Mouse (Mus musculus) v-Abl transformed pro-B cells (cell line): ENCODE measurements around the gene Oas1h.
"Not testable (repeated sequence)": the region's sequence is repeated elsewhere in the genome, so short reads cannot be mapped to it uniquely, and the experiment has no call there.

Source experiments
- in situ Hi-C, 2 experiments: fragments of 400-800 bp; cut with MboI; formaldehyde crosslinking; loops; one replicate each; pipeline ENCODE4 v1.15.1; 2025; ENCODE audit not compliant: unreplicated experiment in 2 of 2

The Oas1h gene

DNA sequence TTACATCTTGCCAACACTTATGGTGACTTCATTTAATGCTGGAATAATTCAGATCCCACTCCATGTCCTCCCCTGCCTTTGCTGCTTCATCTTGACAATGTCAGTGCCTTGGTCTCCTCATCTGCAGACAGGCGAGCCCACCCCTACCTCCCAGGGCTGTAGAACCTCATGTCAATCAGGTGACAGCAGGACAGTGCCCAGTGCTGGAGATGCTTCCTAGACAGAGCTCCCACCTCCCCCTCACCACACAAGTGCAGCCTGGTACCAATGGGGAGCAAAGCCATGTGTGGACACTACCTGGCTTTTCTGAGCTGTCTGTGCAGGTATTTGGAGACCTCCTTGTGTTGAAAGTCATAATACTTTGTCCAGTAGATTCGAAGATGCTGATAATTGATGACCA is 17.6 kb downstream of the Oas1h start:
- in situ Hi-C loops = not testable (repeated sequence)

DNA sequence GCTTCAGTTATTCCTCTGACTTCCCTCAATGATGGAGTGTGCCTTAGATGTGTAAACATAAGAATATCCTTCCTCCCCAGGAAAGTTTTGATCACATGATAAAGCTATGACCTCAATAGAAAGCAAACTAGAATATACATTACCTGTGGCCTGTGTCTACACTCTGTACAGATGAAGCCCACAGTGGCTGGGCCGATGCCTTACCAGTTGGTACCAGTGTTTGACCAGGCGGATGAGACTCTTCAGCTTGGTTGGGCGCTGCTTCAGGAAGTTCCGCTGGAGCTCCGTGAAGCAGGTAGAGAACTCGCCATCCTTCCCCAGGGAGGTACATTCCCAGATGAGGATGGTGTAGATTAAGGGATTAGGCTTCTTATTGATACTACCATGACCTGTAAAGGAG is 20.5 kb downstream of the Oas1h start:
- in situ Hi-C loops = not testable (repeated sequence)

DNA sequence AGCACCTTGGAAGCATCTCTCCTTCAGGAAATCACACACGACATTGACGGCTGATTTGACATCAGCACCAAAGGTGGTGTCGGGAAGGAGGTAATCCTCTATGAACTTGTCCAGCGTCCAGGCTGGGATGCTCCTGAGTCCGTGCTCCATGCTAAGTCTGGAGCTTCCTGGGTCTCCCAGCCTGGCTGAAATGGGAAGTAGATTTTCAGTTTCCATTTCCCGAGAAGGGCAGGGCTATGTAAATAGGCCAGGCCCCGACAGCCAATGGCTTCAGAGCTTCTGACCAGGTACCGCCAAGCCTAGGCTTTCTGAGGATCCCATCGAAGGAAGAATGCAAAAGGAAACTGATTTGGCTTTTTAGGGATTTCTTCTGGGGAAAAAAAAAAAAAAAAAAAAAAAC is 26.2 kb downstream of the Oas1h start, which contains the start of gene Oas1g:
Gene Oas1g, minus strand, starts transcription at position 201 of the 400 bp plus-strand sequence.
- in situ Hi-C loops = not testable (repeated sequence)

DNA sequence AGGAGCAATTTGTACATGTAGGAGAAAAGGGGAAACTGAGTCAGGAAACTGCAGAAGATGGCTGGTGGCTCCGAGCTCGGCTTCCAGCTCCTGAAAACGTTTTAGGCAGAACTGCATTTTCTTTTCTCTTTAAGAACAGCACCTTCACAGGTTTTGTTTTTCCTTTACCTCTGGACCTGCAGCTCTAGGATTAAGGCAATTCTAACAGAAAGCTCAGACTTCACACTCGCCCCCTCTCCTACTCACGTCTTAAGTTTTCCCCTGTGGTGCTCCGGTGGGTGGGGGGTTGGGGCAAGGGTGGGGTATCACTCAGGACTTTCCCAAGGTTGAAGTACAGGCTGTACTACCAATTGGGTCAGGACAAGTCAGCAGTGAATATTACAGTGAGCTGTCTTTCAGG is 26.6 kb downstream of the Oas1h start:
- in situ Hi-C loops = no loop called here

DNA sequence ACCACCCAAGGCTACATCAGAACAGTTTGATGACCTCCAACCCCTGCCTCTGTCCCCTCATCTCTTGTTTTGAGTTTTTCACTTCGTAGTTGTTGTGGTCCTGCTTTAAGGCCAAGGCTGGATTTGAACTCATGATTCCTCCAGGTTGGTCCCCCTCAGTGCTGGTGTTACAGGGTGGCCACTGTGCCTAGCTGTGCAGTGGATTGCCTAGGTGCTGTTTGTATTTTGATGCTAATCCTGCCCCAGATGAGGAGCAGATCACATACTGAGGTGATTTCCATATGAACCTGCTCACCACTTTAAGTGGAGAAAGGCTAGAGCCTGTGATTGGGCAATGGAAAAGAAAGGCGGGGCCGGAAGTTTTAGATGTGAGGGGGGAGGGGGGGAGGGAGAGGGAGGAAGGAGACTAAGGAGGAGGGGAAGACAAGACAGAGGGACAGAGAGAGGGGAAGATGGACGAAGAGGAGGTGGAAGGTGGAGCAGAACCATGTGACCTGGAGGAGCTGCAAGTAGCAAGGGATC is 27.1 kb downstream of the Oas1h start:
- in situ Hi-C loops = not testable (repeated sequence)

DNA sequence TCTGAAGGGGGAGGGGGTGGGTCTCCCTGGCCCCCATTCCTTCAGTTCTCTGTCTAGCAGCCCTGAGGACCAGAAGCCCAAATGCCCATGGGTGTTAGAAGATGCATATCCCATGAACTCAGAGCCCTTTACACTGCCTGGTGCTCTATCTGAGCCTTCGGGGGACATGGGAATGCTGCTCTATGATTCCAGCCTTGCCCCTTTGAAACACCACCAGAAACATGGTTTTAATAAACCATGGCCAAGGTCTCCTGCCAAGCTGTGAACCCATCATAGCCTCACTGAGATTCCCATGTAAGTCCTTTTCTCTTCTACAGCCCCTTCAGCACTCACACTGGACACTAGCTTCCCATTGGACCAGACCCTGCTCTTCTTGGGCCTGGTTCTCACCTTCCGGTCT is 28.8 kb downstream of the Oas1h start:
- in situ Hi-C loops = no loop called here

DNA sequence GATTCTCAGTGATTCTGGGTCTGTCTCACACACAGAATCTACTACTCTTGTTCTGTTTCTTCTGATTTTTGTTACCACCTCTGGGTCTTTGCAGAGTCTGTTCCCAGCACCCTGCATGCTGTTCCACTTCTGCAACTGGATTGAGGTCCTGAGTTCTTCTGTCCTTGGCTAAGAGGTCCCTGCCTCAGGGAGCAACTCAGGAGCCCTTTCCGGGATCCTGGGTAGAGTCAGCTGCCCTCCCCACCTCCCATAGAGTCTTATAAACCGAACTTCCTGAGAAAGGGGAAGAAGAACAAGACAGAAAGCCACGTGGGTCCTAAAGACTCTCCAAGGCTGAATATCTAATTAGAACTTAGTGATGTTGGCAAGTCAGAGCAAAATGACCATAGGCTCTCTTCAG is 29.8 kb downstream of the Oas1h start:
- in situ Hi-C loops = no loop called here

DNA sequence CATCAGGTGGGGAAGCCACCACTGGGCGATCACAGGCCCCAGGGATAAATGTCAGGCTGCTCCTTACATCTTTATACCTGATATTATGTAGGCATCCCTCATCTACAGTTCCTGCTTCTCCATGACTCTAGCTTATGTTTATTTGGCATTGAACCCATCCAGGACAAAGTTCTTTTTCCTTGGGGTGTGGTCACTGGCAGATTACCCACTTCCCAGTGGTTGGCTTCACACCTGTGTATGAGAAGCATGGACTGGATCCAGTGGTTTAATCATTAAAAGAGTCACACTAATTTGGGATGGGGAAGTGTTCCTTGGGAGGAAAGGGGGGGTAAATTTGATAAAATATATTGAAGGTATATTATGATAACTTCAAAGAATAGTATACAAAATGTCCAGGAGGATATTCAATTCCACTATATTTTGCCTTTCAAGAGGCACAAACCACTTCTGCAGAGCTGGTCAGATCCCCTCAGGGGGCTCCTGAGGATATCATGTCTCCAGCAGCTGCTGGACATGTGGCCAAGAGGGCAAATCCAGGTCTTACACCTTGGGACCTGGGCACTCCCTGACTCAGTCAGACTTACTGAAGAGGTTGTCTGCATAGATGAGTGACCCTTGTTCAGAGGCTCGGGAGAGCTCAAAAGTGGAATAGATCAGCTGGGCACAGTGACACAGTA is 30.5 kb downstream of the Oas1h start:
- in situ Hi-C loops = not testable (repeated sequence)

DNA sequence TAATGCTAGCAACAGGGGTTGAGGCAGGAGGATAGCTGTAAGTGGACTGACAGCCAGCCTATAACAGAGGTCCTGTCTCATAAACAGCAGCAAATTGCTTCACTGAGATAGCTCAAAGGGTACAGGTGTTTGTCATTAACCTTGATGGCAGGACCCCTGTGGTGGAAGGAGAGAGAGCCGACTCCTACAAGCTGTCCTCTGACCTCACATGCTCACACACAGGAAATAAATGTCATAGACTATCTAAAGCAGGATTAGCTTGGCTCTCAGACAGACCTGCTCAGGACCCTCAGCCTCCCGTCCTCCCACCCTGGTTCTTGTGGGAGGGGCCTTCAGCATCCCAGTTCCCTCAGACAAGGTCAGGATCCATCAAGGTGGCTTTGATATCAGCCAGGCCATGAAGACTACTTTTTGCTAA is 31.0 kb downstream of the Oas1h start:
- in situ Hi-C loops = no loop called here

DNA sequence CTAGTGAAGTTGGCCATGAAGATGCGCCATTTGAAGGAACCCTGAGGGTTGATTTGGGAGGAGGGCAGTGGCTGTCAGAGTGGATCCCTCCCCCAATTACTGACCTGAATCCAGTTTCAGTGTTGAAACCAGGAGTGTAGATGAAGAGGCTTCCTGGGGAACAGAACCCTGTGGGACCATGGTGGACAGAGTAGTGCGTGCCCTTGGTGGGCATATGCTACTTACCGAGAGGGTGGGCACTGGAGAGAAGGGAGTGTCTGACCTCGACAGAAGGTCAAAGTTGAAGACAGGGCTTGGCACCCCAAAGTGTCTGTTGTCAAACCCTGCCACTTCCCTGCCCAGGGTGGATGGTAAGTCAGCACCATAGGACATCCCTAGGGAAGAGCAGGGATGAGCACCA is 32.6 kb downstream of the Oas1h start:
- in situ Hi-C loops = not testable (repeated sequence)

DNA sequence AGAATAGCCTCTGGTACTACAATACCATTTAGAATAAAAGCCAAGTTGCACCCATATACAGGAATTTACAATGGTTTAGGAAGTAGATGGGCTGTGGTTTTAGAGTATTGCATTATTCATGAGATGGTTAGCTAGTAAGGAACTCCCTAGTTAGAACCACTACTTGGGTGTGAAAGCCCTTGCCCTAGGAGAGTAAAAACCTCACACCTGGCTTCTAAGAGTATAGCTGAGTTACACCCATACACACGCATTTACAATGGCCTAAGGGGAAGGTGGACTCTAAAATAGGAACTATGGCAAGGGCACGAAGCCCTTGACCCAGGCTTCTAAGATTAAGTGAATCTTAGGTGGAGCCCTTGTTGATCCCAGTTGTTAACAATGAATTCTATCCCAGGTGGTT is 33.5 kb downstream of the Oas1h start:
- in situ Hi-C loops = not testable (repeated sequence)

DNA sequence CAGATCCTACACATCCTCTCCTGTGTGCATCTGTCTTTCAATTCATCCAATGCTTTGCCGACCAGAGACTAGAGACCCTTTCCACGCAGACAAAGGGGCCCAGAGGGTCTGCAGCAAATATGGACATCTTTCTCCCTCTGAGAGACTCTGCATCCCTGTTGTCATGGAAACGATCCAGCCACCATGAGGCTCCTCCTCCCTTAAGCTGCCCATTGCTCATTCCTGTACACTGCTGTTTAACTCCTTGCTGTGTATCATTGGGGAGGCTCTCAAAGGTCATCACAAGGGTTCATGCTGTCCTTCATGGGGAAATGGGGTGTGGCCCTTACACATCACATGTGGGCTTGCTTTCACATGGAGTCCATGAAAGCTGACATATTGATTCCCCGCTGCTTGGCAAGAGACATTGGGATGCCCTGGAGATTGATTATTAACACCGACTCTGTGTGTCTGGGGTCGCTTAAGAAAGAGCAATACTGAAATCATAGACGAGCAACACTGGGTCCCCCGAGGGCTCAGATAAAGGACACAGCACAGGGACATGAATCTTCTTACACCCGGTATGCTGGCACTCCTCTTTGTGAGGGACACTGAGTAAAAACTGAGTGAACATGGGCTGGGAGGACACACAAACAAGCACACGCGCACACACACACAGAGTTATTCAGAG is 34.1 kb downstream of the Oas1h start:
- in situ Hi-C loops = no loop called here

DNA sequence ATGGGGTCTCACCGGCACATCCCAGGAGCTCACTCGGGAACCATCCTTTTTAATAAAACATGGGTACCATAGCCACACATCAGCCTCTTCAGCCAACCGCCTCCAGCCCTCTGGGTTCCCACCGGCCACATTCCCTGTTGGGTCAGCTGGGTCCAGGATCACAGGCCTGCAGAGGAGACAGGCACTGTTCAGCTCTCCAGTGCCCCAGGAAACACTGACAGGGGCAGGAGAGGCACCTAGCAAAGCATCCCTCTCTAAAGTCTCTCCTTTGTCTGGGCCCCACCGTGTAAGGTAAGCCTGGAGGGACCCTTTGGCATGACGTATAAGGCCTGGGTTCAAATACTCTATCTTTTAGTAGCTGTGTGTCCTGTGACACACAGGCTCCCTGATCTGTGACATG is 37.1 kb downstream of the Oas1h start:
- in situ Hi-C loops = no loop called here

DNA sequence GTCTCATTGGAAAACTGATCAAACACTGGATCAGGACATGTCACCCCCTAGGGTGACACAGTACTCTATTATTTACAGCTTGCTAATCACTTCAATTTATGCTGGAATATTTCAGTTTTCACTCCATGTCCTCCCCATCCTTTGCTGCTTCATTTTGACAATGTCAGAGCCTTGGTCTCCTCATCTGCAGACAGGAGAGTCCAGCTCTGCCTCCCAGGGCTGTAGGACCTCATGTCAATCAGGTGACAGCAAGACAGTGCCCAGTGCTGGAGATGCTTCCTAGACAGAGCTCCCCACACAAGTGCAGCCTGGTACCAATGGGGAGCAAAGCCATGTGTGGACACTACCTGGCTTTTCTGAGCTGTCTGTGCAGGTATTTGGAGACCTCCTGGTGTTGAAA is 37.5 kb downstream of the Oas1h start:
- in situ Hi-C loops = no loop called here

DNA sequence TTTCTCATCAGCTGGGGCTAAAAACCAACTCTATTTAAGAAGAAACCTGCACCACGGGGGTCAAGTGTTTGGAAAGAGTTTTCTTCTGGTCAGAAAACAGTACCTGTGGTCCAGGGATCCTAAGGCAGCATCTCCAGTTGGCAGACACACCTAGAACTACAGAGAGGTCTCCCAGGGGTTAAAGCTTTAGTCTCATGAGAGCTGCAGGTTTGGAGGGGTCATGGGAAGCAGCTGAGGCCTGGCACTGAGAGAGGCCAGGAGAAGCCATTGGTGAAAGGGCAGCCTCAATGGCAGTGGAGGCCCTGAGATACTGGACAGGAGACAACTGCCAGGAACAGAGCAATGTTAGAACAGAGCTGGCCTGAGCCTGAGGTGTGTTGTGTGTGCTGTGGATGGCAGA is 39.4 kb downstream of the Oas1h start:
- in situ Hi-C loops = no loop called here

DNA sequence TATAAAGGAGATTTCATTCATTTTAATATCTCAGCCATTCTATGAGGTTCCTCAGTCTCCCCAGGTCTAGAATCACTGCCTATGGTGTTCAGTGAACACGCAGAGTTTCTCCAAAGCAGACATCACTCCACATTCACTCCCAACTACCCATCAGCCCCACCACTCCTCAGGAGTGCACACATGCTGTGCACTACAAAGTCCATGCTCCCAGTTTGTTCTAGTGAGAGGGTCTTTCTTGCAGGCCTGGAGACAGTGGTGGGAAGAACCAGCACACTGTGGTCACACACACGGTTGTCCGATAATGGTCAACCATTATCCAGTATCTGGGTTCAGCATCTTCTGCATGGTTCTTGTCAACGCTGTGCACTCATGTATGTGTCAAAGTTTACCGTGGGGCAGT is 40.8 kb downstream of the Oas1h start:
- in situ Hi-C loops = no loop called here

DNA sequence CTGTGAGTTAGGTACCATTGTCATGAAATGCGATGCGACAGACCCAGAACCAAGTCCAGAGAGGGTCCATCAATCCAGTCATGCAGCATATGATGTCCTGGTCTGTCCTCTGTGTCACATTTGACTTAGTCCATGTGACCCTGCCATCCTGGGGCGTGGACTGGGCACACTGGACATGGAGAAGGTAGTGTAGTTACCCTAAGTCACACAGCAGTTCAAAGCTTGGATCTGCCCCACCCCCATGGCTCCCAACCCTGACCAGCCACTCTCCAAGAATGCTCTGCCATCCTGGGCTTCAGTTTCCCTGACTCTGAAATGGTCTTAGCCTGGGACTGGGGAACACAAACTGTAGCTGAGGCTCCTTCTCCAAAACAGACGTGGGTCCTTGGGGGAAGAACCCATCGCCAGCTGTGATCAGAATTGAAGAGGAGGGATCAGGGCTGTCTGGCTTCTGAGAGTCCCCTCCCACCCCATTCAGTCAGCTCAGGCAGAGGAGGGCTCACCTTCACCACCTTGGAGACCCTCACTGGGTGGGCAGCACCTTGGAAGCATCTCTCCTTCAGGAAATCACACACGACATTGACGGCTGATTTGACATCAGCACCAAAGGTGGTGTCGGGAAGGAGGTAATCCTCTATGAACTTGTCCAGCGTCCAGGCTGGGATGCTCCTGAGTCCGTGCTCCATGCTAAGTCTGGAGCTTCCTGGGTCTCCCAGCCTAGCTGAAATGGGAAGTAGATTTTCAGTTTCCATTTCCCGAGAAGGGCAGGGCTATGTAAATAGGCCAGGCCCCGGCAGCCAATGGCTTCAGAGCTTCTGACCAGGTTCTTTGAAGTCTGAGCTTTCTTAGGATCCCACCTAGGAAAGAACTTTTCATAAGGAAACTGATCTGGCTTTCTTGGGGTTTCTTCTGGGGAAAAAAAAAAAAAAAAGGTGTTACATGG is 45.8 kb downstream of the Oas1h start, which contains the start of gene Oas1a:
Gene Oas1a, minus strand, starts transcription at position 731 of the 943 bp plus-strand sequence.
- in situ Hi-C loops = not testable (repeated sequence)

DNA sequence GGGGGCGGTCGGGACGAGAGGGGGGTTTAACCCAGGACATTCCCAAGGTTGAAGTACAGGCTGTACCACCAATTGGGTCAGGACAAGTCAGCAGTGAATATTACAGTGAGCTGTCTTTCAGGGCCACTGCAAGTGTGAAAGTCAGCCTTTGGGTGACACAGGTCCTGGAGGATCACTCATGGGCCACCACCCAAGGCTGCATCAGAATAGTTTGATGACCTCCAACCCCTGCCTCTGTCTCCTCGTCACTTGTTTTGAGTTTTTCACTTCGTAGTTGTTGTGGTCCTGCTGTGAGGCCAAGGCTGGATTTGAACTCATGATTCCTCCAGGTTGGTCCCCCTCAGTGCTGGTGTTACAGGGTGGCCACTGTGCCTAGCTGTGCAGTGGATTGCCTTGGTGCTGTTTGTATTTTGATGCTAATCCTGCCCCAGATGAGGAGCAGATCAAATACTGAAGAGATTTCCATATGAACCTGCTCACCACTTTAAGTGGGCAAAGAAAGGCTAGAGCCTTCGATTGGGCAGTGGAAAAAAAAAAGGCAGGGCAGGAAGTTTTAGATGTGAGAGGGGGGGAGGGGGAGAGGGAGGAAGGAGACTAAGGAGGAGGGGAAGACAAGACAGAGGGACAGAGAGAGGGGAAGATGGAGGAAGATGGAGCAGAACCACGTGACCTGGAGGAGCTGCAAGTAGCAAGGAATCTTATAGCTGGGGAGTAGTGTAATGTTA is 47.1 kb downstream of the Oas1h start:
- in situ Hi-C loops = no loop called here

DNA sequence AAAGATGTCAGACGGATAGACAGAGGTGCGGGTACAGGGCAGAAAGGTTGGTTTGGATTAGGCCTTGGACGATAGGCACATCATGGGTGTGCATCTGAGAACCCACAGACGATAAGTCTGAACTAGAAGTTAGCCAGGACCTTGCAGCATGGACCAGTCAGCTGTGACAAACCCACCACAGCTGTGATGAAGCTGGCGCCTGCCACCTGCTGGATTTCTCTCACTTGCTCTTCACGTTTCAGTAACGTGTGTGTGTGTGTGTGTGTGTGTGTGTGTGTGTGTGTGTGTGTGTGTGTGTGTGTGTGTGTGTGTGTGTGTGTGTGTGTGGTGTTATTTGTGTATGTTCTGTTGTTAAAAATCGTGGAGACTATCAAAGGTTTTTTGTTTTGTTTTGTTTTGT is 53.0 kb downstream of the Oas1h start, which contains the start of gene Oas1d:
Gene Oas1d, plus strand, starts transcription at position 333 of the 400 bp plus-strand sequence.
- in situ Hi-C loops = loop anchor here in 1 of 2 experiments (5.0 to 10.0 kb wide), 2 partner anchors 72 to 109 kb away; no protein-coding TSS in a partner anchor
